Mouse (Mus musculus): ENCODE data around the gene Pxmp4.

The Pxmp4 gene

DNA sequence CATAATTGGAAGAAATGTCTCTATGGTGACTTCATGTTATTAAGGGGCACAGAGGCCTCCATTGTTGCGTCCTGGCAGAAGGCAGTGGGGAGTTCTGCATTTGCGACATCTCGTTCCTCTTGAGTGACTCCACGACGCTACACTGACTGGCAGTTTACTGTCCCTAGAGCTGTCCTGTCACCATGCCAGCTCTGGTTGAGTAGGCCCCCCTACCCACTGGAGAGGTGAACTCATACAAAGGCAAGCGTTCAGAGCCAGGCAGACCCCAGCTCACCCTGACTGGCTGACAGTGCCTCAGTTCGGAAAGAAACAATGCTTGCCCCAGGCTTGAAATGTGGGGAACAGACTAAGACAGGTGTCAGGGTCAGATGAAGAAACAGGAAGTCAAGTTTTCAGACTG is 29.2 kb downstream of the Pxmp4 start:
- no peak for DNase-seq (ENCODE audit: low read depth, low spot score)

DNA sequence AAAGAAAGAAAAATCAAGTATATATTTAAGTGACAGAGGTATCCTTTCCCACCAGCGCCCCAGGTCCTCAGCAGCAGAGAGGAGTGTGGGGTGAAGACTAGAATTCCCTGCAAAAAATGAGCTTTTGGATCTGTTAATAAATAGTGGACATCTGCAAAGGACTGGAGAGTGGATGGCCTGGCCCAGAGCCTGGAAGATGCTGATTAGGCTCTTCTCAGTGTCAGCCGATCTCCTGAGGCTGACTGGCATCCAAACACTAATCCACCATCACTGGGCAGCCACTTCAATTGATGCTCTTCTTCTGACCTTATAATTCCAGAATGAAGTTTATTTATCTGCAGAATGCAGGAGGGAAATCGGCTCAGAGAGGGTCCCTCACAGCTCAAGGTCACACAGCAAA is 30.5 kb downstream of the Pxmp4 start:
- no peak for DNase-seq (ENCODE audit: low read depth, low spot score)

DNA sequence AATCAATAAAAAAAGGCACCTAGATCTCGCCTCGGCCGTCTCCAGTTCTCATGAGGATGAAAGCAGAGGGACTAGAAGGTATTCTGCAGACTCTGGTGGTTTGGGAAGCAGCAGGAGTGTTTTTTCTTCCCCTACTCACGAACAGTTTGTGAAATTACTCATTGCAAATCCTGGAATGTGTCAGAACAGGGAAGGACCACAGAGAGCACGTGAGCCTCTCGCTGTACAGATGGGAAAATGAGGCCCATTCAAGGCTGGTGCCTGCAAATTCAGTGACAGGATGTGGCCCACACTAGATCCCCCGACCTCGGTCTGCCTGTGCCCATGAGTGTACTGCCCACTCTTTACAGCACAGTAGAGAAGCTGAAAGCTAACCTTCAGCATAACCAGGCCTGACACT is 31.5 kb downstream of the Pxmp4 start:
- DNase-seq (ENCODE audit: low read depth, low spot score) = peak; percentile 64

- DNase-seq (ENCODE audit: low read depth, low spot score) = peak; percentile 57
Observed at GRCm38 (mm10) chr2:154571266-154571665, 32.2 kb downstream of the Pxmp4 start.

- peak; percentile 51 for DNase-seq (ENCODE audit: low read depth, low spot score)
Observed at GRCm38 (mm10) chr2:154570666-154571065, 32.8 kb downstream of the Pxmp4 start.

DNA sequence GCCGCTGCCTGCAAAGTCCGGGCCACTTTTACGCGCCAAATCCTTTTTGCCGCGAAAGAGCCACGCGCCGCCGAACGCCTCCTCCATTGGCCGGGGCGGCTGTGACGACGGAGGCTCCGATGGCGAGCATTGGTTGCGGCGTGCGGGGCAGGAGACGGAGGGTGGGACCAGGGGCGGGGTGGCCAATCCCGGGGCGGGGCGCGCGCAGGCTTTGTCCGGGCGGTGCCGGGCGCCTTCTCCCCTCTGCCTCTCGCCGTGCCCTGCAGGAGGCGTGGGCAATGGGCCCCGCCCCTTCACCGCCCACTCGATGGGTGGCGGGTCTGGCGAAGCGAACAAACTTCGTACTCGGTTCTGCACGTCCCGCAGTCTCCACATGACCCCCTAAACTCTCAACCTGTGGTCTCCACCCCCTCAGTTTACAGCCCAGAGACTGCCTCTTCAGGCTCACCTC is 33.6 kb downstream of the Pxmp4 start, which contains the start of gene E2f1:
TSS of gene E2f1 (minus strand) at position 57 of the 451 bp plus-strand sequence.
- peak; percentile 96 for DNase-seq (ENCODE audit: low read depth, low spot score)

DNA sequence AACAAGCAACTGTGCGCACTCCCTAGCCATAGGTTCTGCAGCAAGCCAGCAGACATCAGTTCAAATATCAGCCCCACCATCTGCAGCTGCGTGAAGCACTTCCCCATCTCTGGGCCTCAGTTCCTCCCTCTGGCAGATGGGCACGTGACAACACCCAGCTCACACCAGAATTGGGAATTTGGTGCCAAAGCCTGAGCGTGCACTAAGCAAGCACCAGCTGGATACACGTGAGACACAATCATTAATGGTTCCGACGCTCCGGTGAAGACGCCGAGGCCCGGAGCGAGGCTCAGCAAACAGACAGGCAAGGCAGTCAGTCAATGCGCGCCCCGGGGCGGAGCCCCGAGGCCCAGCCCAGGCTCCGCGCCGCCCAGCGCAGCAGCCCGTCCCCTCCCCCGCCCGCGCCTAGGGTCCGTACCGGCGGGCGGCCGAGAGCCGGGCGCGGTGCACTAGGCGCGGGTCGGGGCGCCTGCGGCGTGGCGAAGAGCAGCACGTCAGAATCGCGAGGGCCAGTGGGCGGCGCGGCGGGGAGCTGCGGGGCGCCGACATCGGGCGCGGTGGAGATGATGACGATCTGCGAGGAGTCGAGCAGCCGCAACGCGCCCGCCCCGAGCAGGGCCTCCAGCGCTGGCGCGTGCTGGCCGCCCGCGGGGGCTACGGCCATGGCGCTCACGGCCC is 34.3 kb downstream of the Pxmp4 start:
- peak; percentile 79 for DNase-seq (ENCODE audit: low read depth, low spot score)

DNA sequence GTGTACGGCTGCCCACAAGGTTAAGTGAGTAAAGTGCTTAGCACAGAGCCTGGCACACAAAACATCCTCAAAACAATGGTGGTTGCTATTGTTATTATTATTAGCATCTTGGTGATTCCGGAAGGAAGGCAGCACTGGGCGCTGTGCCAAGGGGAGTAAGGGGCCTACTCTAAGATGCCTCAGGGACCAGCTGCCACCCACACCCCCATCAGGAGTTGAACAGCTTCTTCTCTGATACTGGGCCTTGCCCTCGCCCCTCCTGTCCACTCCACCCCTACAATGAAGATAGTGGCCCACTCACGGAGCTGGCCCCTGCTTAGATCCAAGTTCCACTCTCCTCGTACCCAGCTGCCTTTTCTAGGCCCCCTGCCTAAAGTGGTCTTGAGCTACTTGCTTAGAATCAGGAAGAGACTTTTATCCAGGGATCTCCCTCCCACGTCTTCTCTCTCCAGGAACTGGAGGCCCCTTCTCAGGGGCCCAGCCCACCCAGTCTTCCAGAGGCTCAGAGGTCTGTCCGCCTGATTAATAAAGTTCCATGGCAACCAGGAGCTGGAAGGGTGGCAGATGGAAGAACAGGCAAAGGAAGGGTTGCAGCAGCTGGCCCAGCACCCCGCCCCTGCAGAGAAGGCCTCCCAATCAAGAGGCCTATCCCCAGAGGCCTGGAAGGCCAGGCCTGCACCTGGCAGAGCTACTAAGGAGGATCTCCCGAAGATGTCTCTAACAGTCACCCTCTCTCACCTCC is 35.0 kb downstream of the Pxmp4 start:
- DNase-seq (ENCODE audit: low read depth, low spot score) = peak; percentile 56

- peak; percentile 38 for DNase-seq (ENCODE audit: low read depth, low spot score)
Observed at GRCm38 (mm10) chr2:154567766-154568165, 35.7 kb downstream of the Pxmp4 start.

DNA sequence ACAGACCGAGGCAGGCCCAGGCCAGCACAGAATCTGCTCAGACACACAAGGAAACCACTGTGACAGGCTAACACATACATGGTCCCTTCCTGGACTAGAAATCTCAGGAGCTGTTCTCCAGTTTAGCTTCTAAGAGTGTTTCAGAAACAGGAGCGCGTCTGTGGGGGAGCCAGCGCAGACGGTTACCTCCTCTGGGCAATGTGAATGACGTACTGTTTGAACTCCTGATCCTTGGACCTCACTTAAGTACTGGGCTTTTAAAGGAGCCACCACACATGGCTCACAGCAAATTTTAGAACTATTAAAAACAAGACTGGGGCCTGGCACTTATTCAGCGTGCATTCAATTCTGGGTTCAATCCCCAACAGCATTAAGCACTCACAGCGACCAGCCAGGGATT is 36.9 kb downstream of the Pxmp4 start:
- DNase-seq (ENCODE audit: low read depth, low spot score) = no peak

- no peak for DNase-seq (ENCODE audit: low read depth, low spot score)
Observed at GRCm38 (mm10) chr2:154565562-154565961, 37.9 kb downstream of the Pxmp4 start.

DNA sequence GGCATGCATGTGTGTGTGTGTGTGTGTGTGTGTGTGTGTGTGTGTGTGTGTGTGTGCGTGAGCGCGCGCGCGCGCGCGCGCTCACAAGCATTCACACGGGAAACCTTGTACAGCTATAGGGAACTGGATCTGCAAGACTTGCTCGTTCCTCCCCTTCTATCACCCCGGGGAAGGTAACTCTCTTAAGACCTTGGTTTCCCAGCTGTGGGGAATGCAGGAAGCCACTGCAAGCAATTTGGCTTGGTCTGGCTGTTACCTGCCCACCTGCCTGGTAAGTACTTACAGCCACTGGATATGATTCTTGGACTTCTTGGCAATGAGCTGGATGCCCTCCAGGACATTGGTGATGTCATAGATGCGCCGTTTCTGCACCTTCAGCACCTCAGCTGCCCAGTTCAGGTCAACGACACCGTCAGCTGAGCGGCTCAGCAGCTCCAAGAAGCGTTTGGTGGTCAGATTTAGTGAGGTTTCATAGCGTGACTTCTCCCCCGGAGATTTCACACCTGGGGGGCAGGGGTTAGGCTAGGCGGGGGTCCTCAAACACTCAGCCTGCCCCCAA is 39.8 kb downstream of the Pxmp4 start:
- DNase-seq (ENCODE audit: low read depth, low spot score) = no peak

DNA sequence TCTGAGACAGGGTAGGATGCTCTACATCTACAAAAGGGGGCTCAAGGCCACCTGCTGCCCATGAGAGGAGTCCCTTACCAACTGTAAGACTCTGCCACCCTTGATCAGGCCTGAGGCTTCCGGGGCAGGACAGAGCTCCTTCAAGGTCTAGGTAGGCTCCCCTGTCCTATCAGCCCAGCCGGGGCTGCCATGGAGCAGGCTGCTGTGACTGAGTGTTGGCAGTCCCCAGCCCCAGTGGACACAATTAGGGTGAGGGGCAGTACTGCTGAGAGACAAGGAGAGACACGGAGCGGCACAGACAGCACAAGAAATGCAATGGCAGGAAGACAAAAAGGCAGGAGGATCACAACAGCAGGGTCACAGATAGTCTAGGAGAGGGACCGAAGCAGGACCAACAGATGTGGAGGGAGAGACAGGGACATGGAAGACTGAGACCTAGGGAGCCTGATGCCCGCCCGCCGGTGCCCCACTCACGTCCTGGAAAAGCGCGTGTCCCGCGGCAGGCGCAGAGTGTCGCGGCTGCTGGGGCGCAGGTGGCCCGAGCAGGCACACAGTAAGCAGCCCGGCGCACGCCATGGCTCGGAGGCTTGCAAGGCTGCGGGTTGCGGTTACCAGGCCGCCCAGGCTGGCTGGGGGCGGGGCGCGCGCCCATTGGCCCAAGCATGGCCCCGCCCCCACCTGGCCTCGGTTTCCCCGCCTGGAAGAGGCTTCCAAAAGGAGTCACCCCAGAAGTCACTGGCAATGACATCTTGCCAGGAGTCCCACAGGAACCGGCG is 45.1 kb downstream of the Pxmp4 start, which contains the start of gene Necab3:
TSS of gene Necab3 (minus strand) at position 627 of the 776 bp plus-strand sequence.
- DNase-seq (ENCODE audit: low read depth, low spot score) = no peak

DNA sequence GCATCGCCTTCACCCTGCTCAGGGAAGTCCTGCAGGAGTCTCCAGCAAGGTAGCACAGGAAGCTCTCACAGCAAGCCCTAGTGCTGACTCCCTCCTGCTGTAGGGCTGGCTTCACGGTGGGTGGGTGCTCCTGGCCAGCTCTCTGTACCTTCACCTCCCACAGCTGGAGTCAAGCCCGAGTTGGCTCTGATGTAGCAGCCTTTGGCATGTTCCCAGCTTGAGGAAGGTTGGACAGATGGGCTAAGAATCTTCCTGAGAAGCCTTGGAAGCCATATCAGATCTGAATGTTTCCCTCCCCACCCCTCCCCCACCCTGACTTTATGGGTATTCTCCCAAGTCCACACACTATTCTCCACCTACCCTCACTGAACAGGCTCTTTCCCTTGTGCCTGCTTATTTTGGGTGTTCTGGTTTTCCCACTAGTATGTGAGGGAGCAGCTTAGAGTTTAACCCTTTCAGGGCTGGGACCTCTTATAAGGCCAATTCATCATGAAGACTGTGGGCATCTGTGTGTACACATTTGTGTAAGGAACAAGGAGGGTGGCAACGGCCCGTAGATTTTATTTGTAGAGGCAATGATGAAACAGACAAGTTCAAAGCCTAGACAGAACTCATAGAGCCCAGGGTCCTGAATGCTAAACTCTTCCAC is 46.2 kb downstream of the Pxmp4 start:
- peak; percentile 40 for DNase-seq (ENCODE audit: low read depth, low spot score)

- no peak for DNase-seq (ENCODE audit: low read depth, low spot score)
Observed at GRCm38 (mm10) chr2:154555235-154555634, 48.3 kb downstream of the Pxmp4 start.

DNA sequence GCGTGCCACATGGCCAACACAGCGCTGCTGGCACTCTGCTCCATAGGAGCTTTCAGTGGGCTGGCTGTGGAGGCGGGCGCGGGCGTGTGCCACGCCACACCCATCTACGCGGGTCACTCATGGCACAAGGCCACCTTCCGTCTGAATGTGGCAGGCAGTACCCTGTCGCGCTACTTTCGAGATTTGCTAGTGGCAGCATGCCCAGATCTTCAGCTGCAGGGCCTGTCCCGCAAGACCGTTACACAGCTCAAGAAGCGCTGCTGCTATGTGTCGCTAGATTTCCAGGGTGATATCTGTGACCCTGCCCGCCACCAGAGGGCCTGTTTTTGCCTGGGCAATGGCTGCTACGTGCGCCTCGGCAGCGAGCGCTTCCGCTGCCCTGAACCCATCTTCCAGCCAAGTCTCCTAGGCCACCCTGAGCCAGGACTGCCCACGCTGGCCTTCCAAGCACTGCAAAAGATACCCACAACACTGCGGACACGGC is 51.0 kb downstream of the Pxmp4 start:
- peak; percentile 23 for DNase-seq (ENCODE audit: low read depth, low spot score)

DNA sequence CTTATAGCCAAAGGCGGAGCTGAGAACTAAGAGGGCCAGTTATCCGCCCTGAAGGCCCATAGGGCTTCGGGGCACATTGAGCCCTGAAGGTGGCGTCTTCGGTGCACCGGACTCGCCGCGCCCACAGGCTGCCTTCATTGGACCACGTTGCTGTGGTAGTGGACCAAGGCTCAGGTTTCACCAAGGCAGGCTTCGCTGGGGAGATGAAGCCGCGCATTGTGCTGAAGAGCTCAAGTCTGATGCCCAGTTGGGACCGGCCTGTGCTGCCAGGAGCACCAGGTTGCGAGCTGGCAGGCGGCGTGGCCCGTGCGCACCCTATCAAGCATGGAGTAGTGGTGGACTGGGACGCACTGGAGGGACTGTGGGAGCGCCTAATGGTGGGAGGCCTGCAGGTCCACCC is 51.6 kb downstream of the Pxmp4 start:
- DNase-seq (ENCODE audit: low read depth, low spot score) = no peak

DNA sequence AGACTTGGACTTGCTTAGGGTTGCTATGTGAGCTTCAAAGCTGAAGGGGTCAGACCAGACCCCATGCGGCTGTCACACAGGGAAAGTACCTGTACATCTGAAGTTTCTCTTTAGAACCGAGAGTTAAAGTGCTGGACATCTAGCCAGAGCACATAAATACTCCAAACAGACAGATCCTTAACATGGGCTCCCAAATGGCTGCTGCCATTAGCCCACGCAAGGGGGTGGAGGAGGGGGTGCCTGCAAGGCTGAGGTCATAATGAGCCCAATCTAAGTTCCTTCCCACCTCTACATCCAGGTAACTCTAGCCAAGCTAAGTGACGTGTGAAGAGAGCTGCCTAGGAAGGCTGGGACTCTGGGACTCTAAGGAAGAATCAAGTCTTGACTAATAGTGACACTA is 52.0 kb downstream of the Pxmp4 start, which contains the start of gene Actl10:
TSS of gene Actl10 (plus strand) at position 301 of the 400 bp plus-strand sequence.
- DNase-seq (ENCODE audit: low read depth, low spot score) = no peak

- DNase-seq (ENCODE audit: low read depth, low spot score) = no peak
Observed at GRCm38 (mm10) chr2:154550937-154551336, 52.6 kb downstream of the Pxmp4 start.

DNA sequence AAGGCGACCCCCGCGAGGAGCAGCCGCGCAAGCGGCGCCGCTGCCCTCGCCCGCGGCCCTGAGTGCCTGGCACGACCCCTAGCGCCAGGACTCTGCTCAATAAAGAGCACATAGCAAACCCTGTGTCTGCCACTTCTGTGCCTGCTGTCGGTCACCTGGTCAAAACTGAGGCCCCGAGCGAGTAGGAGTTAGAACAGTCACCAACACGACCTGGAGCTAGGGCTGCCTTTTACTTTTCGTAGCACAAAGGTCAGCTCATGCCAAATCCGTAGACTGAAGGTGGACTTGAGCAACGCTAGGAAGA is 53.7 kb downstream of the Pxmp4 start:
- no peak for DNase-seq (ENCODE audit: low read depth, low spot score)

Data from 3T3-L1 (cell line).